Comparison of ENCODE assay signal across 16 mouse cellular contexts in the genomic region with DNA sequence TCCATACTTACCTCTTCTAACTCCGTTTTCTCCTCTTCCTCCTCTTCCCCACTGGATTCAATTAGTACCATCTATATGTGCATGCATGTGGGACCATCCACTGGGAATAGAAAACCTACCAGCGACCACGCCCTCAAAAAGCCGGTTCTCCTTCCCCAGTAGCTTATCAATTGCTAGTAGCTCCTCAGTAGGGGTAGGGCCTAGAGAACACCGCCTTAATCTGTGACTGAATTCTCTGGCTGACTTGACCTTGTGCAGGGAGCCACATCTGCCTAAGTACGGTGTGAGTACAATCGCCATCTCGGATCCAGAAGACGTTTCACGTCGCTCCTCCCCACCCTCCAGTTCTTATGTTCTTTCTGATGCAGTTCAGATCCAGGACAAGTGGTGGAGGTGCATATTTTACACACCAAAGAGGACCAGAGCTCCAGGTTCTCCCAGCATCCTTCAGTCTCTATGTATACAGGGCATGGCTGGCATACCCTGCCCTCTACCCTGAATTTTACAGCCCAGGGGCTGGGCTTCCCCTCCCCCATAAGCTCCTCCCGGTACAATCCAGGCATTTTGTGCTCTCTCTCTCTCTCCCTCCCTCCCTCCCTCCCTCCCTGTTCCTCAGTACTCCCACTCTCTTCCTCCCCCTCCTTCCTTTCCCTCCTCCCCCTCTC.
A peak's percentile ranks its signal among the peaks of the same experiment; 100 is the strongest.
DNase-seq lines count a peak whose midpoint lies in the region; ATAC-seq and TF ChIP-seq lines count a peak whose summit lies in the region.
"Had no signal": no experiment of that assay in that cellular context is flagged by ENCODE, and none has a peak within 500 bp of the region (broad histone marks: within the 10 kb centered on the region; RNA-seq: fewer than 3 reads in every experiment).

No protein-coding gene starts in this region.

- H3K9me3 ChIP-seq in heart, embryonic 14.5 days (ENCODE audit: control insufficient read depth, low read length): no peaks in the 10 kb centered on the region
- no peaks in the 10 kb centered on the region for H3K9me3 ChIP-seq in heart, embryonic 11.5 days (replicated peaks; ENCODE audit: control insufficient read depth, low read length)
- no peaks in the 10 kb centered on the region for H3K9me3 ChIP-seq in liver, postnatal 0 days (ENCODE audit: low read length)
- H3K9me3 ChIP-seq in liver, embryonic 13.5 days (replicated peaks): no peaks in the 10 kb centered on the region
- H3K9me3 ChIP-seq: heart, embryonic 12.5 days had no signal

- WGBS in heart, embryonic 14.5 days: 72% methylated on average over 12 of the region's 12 CpGs
- WGBS in heart, embryonic 11.5 days (ENCODE audit: insufficient replicate concordance): 70% methylated on average over 12 of the region's 12 CpGs
- 74% methylated on average over 12 of the region's 12 CpGs for WGBS in liver, postnatal 0 days (ENCODE audit: insufficient replicate concordance)
- WGBS in liver, embryonic 13.5 days (ENCODE audit: insufficient replicate concordance): 58% methylated on average over 12 of the region's 12 CpGs

- peaks cover 11 to 19% of the 10 kb centered on the region in 2 experiments for H3K4me1 ChIP-seq in heart, embryonic 14.5 days (ENCODE audit: control insufficient read depth in 2 of 2, insufficient read depth in 2 of 2, low read length in 2 of 2)
- H3K4me1 ChIP-seq in heart, embryonic 11.5 days (ENCODE audit: control insufficient read depth, insufficient read depth, low read length): peaks cover 9% of the 10 kb centered on the region; the same call in 1 of the 2 replicates
- 0 out of 2 replicates have a peak, but pooled peaks cover 3% of the 10 kb centered on the region for H3K4me1 ChIP-seq in liver, postnatal 0 days (ENCODE audit: insufficient read depth)
- H3K4me1 ChIP-seq in liver, embryonic 13.5 days (replicated peaks): peaks cover 22% of the 10 kb centered on the region

- no peak overlapping the region for H3K9ac ChIP-seq in heart, embryonic 14.5 days (ENCODE audit: low read length)
- H3K9ac ChIP-seq in heart, embryonic 11.5 days (ENCODE audit: low read depth, low read length): no peak overlapping the region
- H3K9ac ChIP-seq in liver, postnatal 0 days (replicated peaks): no peak overlapping the region
- H3K9ac ChIP-seq in liver, embryonic 13.5 days: no peak overlapping the region
- H3K9ac ChIP-seq: forebrain, postnatal 0 days; heart, embryonic 12.5 days had no signal

- DNase-seq in liver: peak; percentile 63
- no peak for DNase-seq in liver, postnatal 0 days
- peak; percentile 33 for DNase-seq in c-Kit-negative CD71-positive TER-119-positive erythroid progenitor cells, embryonic 14.5 days (ENCODE audit: low read depth, low spot score)
- DNase-seq in liver, embryonic 13.5 days: peak; percentile 17
- no peak for DNase-seq in thymus, adult 18-20 months
- no peak for DNase-seq in yolk sac, embryonic 10.5 days (ENCODE audit: low spot score)
- DNase-seq: adrenal gland, adult 8-10 months; cerebellum, adult 2 months; forebrain, postnatal 0 days; gastrocnemius, postnatal 10 days; lung, postnatal 14 days; right cerebral cortex, postnatal 14 days had no signal

- no peaks in the 10 kb centered on the region for H3K36me3 ChIP-seq in heart, embryonic 14.5 days (ENCODE audit: control insufficient read depth, insufficient read depth, low read length)
- H3K36me3 ChIP-seq in heart, embryonic 11.5 days (ENCODE audit: control insufficient read depth, insufficient read depth, low read length): no peaks in the 10 kb centered on the region
- H3K36me3 ChIP-seq in liver, postnatal 0 days (replicated peaks; ENCODE audit: insufficient read depth, low read length): no peaks in the 10 kb centered on the region
- no peaks in the 10 kb centered on the region for H3K36me3 ChIP-seq in liver, embryonic 13.5 days
- H3K36me3 ChIP-seq: heart, embryonic 12.5 days had no signal

- H3K4me3 ChIP-seq in heart, embryonic 14.5 days (ENCODE audit: control insufficient read depth in 1 of 2, insufficient read depth in 1 of 2, low read depth in 1 of 2, low read length in 2 of 2): no peak overlapping the region
- no peak overlapping the region for H3K4me3 ChIP-seq in heart, embryonic 11.5 days (ENCODE audit: low read depth, low read length)
- H3K4me3 ChIP-seq in liver, postnatal 0 days (ENCODE audit: low read depth, low read length): no peak overlapping the region
- no peak overlapping the region for H3K4me3 ChIP-seq in liver, embryonic 13.5 days (replicated peaks)
- H3K4me3 ChIP-seq: heart, embryonic 12.5 days; layer of hippocampus, adult 2 months had no signal

- H3K4me2 ChIP-seq in heart, embryonic 14.5 days (ENCODE audit: low read length): no peak overlapping the region
- H3K4me2 ChIP-seq in heart, embryonic 11.5 days: no peak overlapping the region
- no peak overlapping the region for H3K4me2 ChIP-seq in liver, postnatal 0 days (ENCODE audit: low read depth, low read length)
- peak overlapping the region; percentile 35 for H3K4me2 ChIP-seq in liver, embryonic 13.5 days
- H3K4me2 ChIP-seq: heart, embryonic 12.5 days had no signal

- no peak for TF ChIP-seq CTCF in liver, postnatal 0 days (IDR thresholded peaks at IDR 0.05; ENCODE audit: low read depth)

- H3K27me3 ChIP-seq in heart, embryonic 14.5 days (ENCODE audit: control insufficient read depth, insufficient read depth, low read length): no peaks in the 10 kb centered on the region
- no peaks in the 10 kb centered on the region for H3K27me3 ChIP-seq in heart, embryonic 11.5 days (ENCODE audit: control insufficient read depth, insufficient read depth, low read length)
- H3K27me3 ChIP-seq in liver, postnatal 0 days (ENCODE audit: insufficient read depth, low read length): no peaks in the 10 kb centered on the region
- H3K27me3 ChIP-seq in liver, embryonic 13.5 days: no peaks in the 10 kb centered on the region

- no peak for TF ChIP-seq EP300 in liver, postnatal 0 days (IDR thresholded peaks at IDR 0.05; ENCODE audit: low read depth)

- 0 out of 2 replicates have a peak, but pooled peaks have one; percentile 28 for ATAC-seq in heart, embryonic 14.5 days (ENCODE audit: insufficient number of reproducible peaks, insufficient read depth, low FRiP score, low read depth)
- no peak for ATAC-seq in heart, embryonic 11.5 days (replicated peaks; ENCODE audit: insufficient number of reproducible peaks, low FRiP score, low TSS enrichment)
- no peak for ATAC-seq in liver, postnatal 0 days
- peak; percentile 91 for ATAC-seq in liver, embryonic 13.5 days (ENCODE audit: low read depth)
- ATAC-seq: forebrain, postnatal 0 days had no signal

- H3K27ac ChIP-seq in heart, embryonic 14.5 days (replicated peaks in 1 of 2; ENCODE audit: control insufficient read depth in 1 of 2, insufficient read depth in 1 of 2, low read depth in 2 of 2, low read length in 2 of 2): no peak overlapping the region
- H3K27ac ChIP-seq in heart, embryonic 11.5 days (ENCODE audit: low read depth, low read length): no peak overlapping the region
- no peak overlapping the region for H3K27ac ChIP-seq in liver, postnatal 0 days (ENCODE audit: low read depth)
- H3K27ac ChIP-seq in liver, embryonic 13.5 days: peak overlapping the region; percentile 63; the same call in 1 of the 2 replicates

Comparison
In these comparisons a context has a peak if more than half of its experiments do, and no peak if none do; other contexts are left out.
1. ATAC-seq: peak in heart, embryonic 14.5 days (single experiment) and liver, embryonic 13.5 days (single experiment); none in heart, embryonic 11.5 days (single experiment) and liver, postnatal 0 days (single experiment).
2. DNase-seq: peak in liver (single experiment), c-Kit-negative CD71-positive TER-119-positive erythroid progenitor cells, embryonic 14.5 days (single experiment) and liver, embryonic 13.5 days (single experiment); none in liver, postnatal 0 days (single experiment), thymus, adult 18-20 months (0 of 2) and yolk sac, embryonic 10.5 days (single experiment).